Mouse (Mus musculus) inflammation-experienced regulatory T-cells, adult 16 weeks (primary cell): ENCODE measurements around the gene 1700022I11Rik. TPM values are rescaled to one million over a fixed set of nuclear protein-coding genes. Genes with fewer than 3 reads are reported as not detected.

ENCODE experiments used
- polyA plus RNA-seq: library from polyadenylated mRNA; unstranded; fragments of 100-300 nt; shearing (Covaris generic); gene quantifications from one replicate; pipeline ENCODE4 v1.2.1, GENCODE M21; 2017

Gene 1700022I11Rik
- polyA plus RNA-seq = 0.30 TPM

GRCm38 (mm10) chr4:42969304-42969703 lies at the start of gene 1700022I11Rik:
TSS of gene 1700022I11Rik (plus strand) at chr4:42969604.

GRCm38 (mm10) chr4:42949676-42950051 lies 19.7 kb upstream of the 1700022I11Rik start, which contains the start of gene Dnajb5:
TSS of gene Dnajb5 (plus strand) at chr4:42949814.

GRCm38 (mm10) chr4:43000141-43000986 lies 31.0 kb downstream of the 1700022I11Rik start, which contains the start of gene Vcp:
TSS of gene Vcp (minus strand) at chr4:43000507.

DNA sequence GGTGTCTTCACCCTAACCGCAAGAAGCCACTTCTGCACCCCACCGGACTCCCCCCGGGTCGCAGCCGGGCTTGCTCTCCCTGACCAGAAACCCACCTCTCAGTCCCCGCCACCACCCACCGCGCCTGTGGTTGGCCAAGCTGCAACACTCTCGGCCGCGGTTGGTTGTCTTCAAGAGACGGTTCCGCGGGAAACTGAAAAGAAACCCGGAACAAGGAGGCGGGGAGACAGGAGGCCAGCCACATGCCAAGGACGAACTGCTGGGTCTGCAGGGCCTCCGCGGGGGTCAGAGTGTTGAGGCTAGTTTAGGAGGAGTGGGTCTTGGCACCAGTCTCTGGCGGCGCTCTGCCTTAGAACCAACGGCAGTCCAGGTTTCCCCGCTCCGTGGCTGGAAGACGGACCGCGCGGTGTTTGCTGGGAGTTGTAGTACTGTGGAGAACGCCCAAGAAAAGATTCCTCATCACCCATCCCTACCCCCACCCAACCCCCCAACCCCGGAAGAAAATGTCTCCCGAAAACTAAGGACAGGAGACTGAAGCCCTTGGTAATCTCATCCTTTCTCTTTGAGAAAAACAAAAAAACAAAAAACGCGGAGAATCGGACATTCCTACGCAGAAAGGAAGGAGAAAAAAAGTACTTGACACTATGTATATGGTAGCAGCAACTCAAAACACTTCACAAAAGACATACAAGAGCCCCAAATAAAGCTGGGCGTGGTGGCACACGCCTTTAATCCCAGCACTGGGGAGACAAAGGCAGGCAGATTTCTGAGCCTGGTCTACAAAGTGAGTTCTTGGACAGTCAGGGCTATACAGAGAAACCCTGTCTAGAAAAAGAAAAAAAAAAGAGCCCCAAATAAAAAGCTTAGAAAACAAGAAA lies 41.0 kb downstream of the 1700022I11Rik start, which contains the start of gene Fancg:
Gene Fancg, minus strand, starts transcription at position 346 of the 878 bp plus-strand sequence.

GRCm38 (mm10) chr4:43025084-43025960 lies 55.9 kb downstream of the 1700022I11Rik start, which contains the start of gene Pigo:
TSS of gene Pigo (minus strand) at chr4:43025819.

GRCm38 (mm10) chr4:43031237-43031995 lies 62.0 kb downstream of the 1700022I11Rik start, which contains the start of gene Stoml2:
TSS of gene Stoml2 (minus strand) at chr4:43031710.

Other genes starting within 250 kb of the 1700022I11Rik start
- not detected for gene 4930578G10Rik, start 234.1 kb upstream of the 1700022I11Rik start, polyA plus RNA-seq
- not detected for gene Ccl19, start 213.0 kb upstream of the 1700022I11Rik start, polyA plus RNA-seq
- not detected for gene Ccl21a, start 195.6 kb upstream of the 1700022I11Rik start, polyA plus RNA-seq
- not detected for gene Fam205a1, start 115.7 kb upstream of the 1700022I11Rik start, polyA plus RNA-seq
- gene Gm12394, start 112.8 kb upstream of the 1700022I11Rik start, polyA plus RNA-seq = not detected
- not detected for gene Fam205c, start 95.4 kb upstream of the 1700022I11Rik start, polyA plus RNA-seq
- gene Phf24, start 52.9 kb upstream of the 1700022I11Rik start, polyA plus RNA-seq = not detected
- 11.7 TPM for gene Dnajb5, start 19.8 kb upstream of the 1700022I11Rik start, polyA plus RNA-seq
- gene Vcp, start 30.9 kb downstream of the 1700022I11Rik start, polyA plus RNA-seq = 464 TPM
- 31.3 TPM for gene Fancg, start 40.9 kb downstream of the 1700022I11Rik start, polyA plus RNA-seq
- 49.0 TPM for gene Pigo, start 56.2 kb downstream of the 1700022I11Rik start, polyA plus RNA-seq
- gene Stoml2, start 62.1 kb downstream of the 1700022I11Rik start, polyA plus RNA-seq = 193 TPM
- gene Fam214b, start 76.6 kb downstream of the 1700022I11Rik start, polyA plus RNA-seq = 12.3 TPM
- gene Unc13b, start 89.3 kb downstream of the 1700022I11Rik start, polyA plus RNA-seq = 0.46 TPM